Mouse (Mus musculus) activated CD4-positive, CD25-positive, alpha-beta regulatory T cell (primary cell): ENCODE measurements around the gene Olfr785. TPM values are rescaled to one million over a fixed set of nuclear protein-coding genes. Genes with fewer than 3 reads are reported as not detected.

Experiments used
- polyA plus RNA-seq, 2 experiments: library from polyadenylated mRNA; unstranded; fragments of 100-300 nt; shearing (Covaris generic); gene quantifications; one replicate each; pipeline ENCODE4 v1.2.1; 2017

Gene Olfr785
- polyA plus RNA-seq: not detected

DNA sequence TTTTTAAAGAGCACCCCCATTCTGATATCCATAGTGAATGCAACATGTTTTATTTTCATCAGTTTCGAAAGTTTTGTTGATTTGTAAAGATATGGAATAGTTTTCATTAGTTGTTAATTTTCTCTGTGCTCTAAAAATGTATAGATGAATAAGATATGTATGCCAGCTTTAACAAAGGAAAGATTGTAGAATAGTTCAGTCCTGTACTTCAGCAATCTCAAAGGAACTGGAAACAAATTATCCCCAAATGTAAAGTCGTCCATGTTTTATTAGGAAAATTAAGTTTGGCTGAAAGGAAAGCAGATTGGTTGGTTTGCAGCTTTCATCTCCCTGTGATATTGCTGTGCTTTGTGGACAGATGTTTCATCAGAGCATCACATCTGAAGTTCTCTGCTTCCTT is at the start of gene Olfr785:
TSS of gene Olfr785 (plus strand) at position 301 of the 400 bp plus-strand sequence.

DNA sequence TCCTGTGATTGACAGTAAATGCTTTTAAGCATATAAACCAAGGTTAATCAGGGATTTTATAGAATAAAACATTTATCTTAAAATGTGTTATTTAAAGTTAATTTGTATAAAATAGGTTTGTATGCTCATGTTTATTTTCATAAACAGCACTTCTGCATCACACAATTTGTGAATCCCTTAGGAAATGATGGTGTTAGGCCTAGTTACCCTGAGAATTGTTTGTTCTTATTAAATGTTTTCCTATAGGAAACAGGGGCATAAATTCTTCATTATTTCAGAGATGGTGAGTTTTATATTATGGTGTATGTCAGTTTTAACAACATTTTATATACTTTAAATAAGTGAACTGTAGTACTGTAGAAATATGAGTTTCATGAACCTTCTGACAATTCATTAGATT is 21.4 kb upstream of the Olfr785 start, which contains the start of gene Olfr784:
TSS of gene Olfr784 (plus strand) at position 301 of the 400 bp plus-strand sequence.

DNA sequence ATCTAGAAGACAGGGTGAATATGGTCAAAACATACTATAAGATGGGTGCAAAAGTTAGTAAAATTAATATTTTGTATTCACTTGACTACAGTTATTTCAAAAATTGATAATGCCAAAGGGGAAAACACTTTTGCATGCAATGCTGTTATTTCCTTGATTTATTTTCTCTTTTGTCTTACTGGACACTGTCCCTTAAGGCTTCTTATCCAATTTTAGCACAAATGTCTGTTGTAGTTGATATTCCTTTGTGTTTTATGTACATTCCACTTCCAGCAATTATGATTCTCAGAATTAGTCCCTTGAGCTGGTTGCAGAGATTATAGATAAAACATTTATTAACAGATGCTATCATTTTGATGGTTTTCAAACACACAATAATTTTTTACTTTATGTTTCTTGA is 21.8 kb downstream of the Olfr785 start, which contains the start of gene Olfr786:
TSS of gene Olfr786 (plus strand) at position 301 of the 400 bp plus-strand sequence.

Other genes with a start within 250 kb of the Olfr785 start
- not detected for gene Olfr771, start 240.7 kb upstream of the Olfr785 start, polyA plus RNA-seq
- gene Olfr772, start 227.5 kb upstream of the Olfr785 start, polyA plus RNA-seq: not detected
- gene Olfr773, start 218.0 kb upstream of the Olfr785 start, polyA plus RNA-seq: under 1 TPM in 1 of 2 experiments, not detected in 1; 0.25 TPM
- gene Olfr774, start 169.2 kb upstream of the Olfr785 start, polyA plus RNA-seq: not detected
- not detected for gene Olfr775, start 157.0 kb upstream of the Olfr785 start, polyA plus RNA-seq
- not detected for gene Olfr776, start 146.3 kb upstream of the Olfr785 start, polyA plus RNA-seq
- gene Olfr777, start 133.9 kb upstream of the Olfr785 start, polyA plus RNA-seq: not detected
- under 1 TPM in 1 of 2 experiments, not detected in 1; 0.09 TPM for gene Olfr780, start 87.3 kb upstream of the Olfr785 start, polyA plus RNA-seq
- not detected for gene Olfr781, start 76.6 kb upstream of the Olfr785 start, polyA plus RNA-seq
- not detected for gene Olfr782, start 56.6 kb upstream of the Olfr785 start, polyA plus RNA-seq
- gene Olfr784, start 21.3 kb upstream of the Olfr785 start, polyA plus RNA-seq: not detected
- gene Olfr786, start 21.9 kb downstream of the Olfr785 start, polyA plus RNA-seq: not detected
- under 1 TPM in 1 of 2 experiments, not detected in 1; 0.23 TPM for gene Olfr787, start 56.4 kb downstream of the Olfr785 start, polyA plus RNA-seq
- under 1 TPM in 1 of 2 experiments, not detected in 1; 0.12 TPM for gene Olfr788, start 65.6 kb downstream of the Olfr785 start, polyA plus RNA-seq
- not detected for gene Olfr789, start 79.3 kb downstream of the Olfr785 start, polyA plus RNA-seq
- gene Olfr790, start 93.1 kb downstream of the Olfr785 start, polyA plus RNA-seq: not detected
- not detected for gene Olfr791, start 116.4 kb downstream of the Olfr785 start, polyA plus RNA-seq
- under 1 TPM in 1 of 2 experiments, not detected in 1; 0.15 TPM for gene Olfr792, start 133.7 kb downstream of the Olfr785 start, polyA plus RNA-seq
- not detected for gene Olfr794, start 162.2 kb downstream of the Olfr785 start, polyA plus RNA-seq
- gene Olfr796, start 207.1 kb downstream of the Olfr785 start, polyA plus RNA-seq: under 1 TPM in 1 of 2 experiments, not detected in 1; 0.07 TPM
- gene Olfr798, start 222.5 kb downstream of the Olfr785 start, polyA plus RNA-seq: not detected
- gene Olfr799, start 232.1 kb downstream of the Olfr785 start, polyA plus RNA-seq: under 1 TPM in 1 of 2 experiments, not detected in 1; 0.18 TPM